Mouse (Mus musculus) small intestine, adult 2 months (tissue): Measurements from ENCODE around the gene Cpm. TPM values are rescaled to one million over a fixed set of nuclear protein-coding genes. Genes with fewer than 3 reads are reported as not detected.

ENCODE experiments used
- H3K27ac ChIP-seq: fragments of 200-500 bp; 2 replicates; pipeline ENCODE4 v1.5.1; 2012; ENCODE audit warnings: low read depth, low read length, control low read depth, inconsistent platforms; ENCODE audit not compliant: insufficient read depth
- H3K27me3 ChIP-seq: fragments of 200-500 bp; 2 replicates; pipeline ENCODE4 v1.6.1; 2012; ENCODE audit warnings: mild to moderate bottlenecking, moderate library complexity, low read length, inconsistent platforms; ENCODE audit not compliant: control insufficient read depth, insufficient read depth
- H3K36me3 ChIP-seq: fragments of 200-500 bp; 2 replicates; pipeline ENCODE4 v1.6.1; 2012; ENCODE audit warnings: mild to moderate bottlenecking, low read length, control low read depth, inconsistent platforms; ENCODE audit not compliant: control insufficient read depth, insufficient read depth
- H3K4me1 ChIP-seq: fragments of 200-500 bp; 2 replicates; pipeline ENCODE4 v1.6.1; 2012; ENCODE audit warnings: low read length, inconsistent platforms, mixed read lengths; ENCODE audit not compliant: control insufficient read depth, insufficient read depth, insufficient read length
- H3K4me3 ChIP-seq: fragments of 200-500 bp; 2 replicates; pipeline ENCODE4 v1.5.1; 2012; ENCODE audit warnings: low read depth, mild to moderate bottlenecking, control low read depth, inconsistent platforms, low read length, moderate library complexity
- CTCF ChIP-seq: fragments of 200-500 bp; IDR thresholded peaks from 2 replicates; pipeline ENCODE4 v1.5.1; 2012; ENCODE audit warnings: low read depth, mild to moderate bottlenecking, control low read depth, inconsistent platforms, low read length, moderate library complexity, mixed read lengths; ENCODE audit not compliant: insufficient replicate concordance, insufficient read length; ENCODE audit errors: extremely low read depth
- POLR2A ChIP-seq: fragments of 200-500 bp; IDR thresholded peaks from 2 replicates; pipeline ENCODE4 v1.6.1; 2012; ENCODE audit warnings: low read depth, mild to moderate bottlenecking, control low read depth, inconsistent platforms, low read length, moderate library complexity
- WGBS: fragments of 180-500 bp; shearing (Covaris S2); methylation state at CpG from one replicate; pipeline ENCODE4 v1.1.7; 2018; 5-methylcytosine and 5-hydroxymethylcytosine counted together
- polyA plus RNA-seq: library from polyadenylated mRNA; depleted of rRNA; stranded (reverse); fragments of >200 nt; gene quantifications from 2 replicates; pipeline ENCODE4 v1.2.3, GENCODE M21; 2012

Cpm gene
- polyA plus RNA-seq, 1 experiment = 13.8 TPM

DNA sequence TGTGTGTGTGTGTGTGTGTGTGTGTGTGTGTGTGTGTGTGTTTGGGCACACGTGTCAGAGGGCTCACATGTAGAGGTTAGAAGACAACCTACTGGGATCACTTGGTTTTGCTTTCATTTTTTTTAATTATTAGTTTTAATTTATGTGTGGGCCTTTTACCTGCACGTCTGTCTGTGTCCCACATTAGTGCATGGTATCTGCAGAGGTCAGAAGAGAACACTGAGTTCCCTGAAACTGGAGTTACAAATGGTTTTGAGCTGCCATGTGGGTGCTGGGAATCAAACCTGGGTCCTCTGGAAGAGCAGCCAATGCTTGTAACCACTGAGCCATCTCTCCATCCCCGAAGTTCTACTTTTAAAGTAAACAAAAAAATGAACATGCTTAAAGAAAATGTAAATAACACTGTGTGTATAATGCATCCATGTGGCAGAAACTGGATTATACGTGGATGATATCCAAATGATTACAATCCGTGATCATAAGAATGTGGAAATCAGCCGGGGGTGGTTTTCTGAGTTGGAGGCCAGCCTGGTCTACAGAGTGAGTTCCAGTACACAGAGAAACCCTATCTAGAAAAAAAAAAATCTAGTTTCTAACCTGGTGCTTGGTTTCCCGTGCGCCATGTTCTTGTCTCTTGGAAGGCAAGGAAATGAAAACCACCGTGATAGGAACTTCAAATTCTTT is 37.8 kb downstream of the Cpm start:
- peaks cover 5% of the 10 kb centered on the region; the same call in 1 of the 2 replicates for H3K36me3 ChIP-seq
- no peak for TF ChIP-seq CTCF
- no peak for TF ChIP-seq POLR2A
- no peak overlapping the region for H3K27ac ChIP-seq
- H3K4me1 ChIP-seq = peaks cover 8% of the 10 kb centered on the region; the same call in 1 of the 2 replicates
- 90% methylated on average over 9 of the region's 9 CpGs for WGBS
- no peak overlapping the region for H3K4me3 ChIP-seq
- H3K27me3 ChIP-seq = no peaks in the 10 kb centered on the region

DNA sequence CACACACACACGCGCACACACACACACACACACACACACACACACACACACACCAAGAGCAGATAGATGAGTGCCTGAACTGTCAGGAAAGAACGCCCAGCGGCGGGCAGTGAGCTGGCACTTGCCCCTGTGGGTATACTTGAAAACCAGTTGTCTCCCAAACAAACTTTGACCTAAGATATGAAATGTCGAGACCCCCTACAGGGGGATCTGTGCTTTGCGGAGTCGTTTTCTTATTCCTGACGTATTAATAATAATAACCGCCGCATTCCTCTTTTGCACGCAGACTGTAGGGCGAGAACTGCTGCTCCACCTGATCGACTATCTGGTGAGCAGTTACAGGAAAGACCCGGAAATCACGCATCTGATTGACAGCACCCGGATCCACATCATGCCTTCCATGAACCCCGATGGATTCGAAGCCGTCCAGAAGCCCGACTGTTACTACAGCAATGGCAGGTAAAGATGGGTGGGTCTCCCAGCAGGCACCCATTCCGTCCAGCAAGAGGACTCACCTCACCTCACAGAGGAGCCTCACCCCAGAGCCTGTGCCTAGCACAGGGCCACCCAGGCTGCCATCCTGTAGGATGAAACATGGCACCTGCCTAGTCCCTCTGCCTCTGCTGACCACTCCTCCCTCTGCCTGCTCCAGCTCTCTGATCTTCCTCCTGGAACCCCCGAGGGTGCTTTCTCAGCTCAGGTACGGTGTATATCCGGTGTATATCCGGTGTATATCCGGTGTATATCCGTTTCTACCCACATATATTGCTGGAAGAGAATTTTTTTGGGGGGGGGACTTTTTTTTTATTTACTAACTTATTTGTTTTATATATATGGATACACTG is 38.6 kb downstream of the Cpm start:
- no peak overlapping the region for H3K4me3 ChIP-seq
- H3K36me3 ChIP-seq = peaks cover 5% of the 10 kb centered on the region; the same call in 1 of the 2 replicates
- 95% methylated on average over 28 of the region's 28 CpGs for WGBS
- TF ChIP-seq CTCF (no peak), POLR2A (no peak)
- no peaks in the 10 kb centered on the region for H3K27me3 ChIP-seq
- peaks cover 8% of the 10 kb centered on the region for H3K4me1 ChIP-seq
- H3K27ac ChIP-seq = no peak overlapping the region

DNA sequence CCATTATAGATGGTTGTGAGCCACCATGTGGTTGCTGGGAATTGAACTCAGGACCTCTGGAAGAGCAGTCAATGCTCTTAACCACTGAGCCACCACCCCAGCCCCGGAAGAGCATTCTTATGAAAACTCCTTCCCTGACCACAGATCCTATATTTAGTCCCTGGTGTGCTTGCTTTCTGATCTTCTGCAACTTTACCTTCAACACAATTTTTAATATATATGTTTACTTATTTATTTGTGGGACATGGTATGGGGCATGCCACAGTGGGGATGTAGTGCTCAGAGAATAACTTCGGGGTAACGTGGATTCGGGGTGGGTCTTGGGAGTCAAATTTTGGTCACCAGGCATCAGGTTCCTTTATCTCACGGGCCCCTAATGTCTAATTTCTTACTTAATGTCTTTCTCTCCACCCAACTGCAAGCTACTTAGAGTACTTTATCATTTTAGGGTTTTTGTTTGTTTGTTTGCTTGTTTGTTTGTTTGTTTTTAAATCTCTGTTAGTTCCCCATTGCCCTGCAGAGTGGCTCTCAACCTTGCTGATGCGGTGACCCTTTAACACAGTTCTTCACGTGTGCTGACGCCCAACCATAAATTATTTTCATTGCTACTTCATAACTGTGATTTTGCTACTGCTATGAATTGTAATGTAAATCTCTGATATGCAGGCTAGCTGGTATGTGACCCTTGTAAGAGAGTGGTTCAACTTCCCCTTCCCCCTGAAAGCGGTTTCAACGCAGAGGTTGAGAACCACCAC is 39.4 kb downstream of the Cpm start:
- peaks cover 8% of the 10 kb centered on the region for H3K4me1 ChIP-seq
- peak overlapping the region; percentile 60 for H3K27ac ChIP-seq
- no peak overlapping the region for H3K4me3 ChIP-seq
- H3K36me3 ChIP-seq = peaks cover 5% of the 10 kb centered on the region; the same call in 1 of the 2 replicates
- TF ChIP-seq CTCF (no peak), POLR2A (no peak)
- no peaks in the 10 kb centered on the region for H3K27me3 ChIP-seq
- WGBS = 70% methylated on average over 10 of the region's 10 CpGs

- 25% methylated on average over 10 of the region's 10 CpGs for WGBS
- H3K4me3 ChIP-seq = no peak overlapping the region
- no peaks in the 10 kb centered on the region for H3K27me3 ChIP-seq
- H3K36me3 ChIP-seq = peaks cover 5% of the 10 kb centered on the region; the same call in 1 of the 2 replicates
- peak overlapping the region; percentile 68 for H3K27ac ChIP-seq
- H3K4me1 ChIP-seq = peaks cover 8% of the 10 kb centered on the region
- no peak for TF ChIP-seq CTCF
- no peak for TF ChIP-seq POLR2A
Observed at GRCm38 (mm10) chr10:117669449-117670090, 40.3 kb downstream of the Cpm start.

- no peak overlapping the region for H3K4me3 ChIP-seq
- H3K27me3 ChIP-seq = no peaks in the 10 kb centered on the region
- WGBS = 82% methylated on average over 3 of the region's 3 CpGs
- H3K27ac ChIP-seq = peak overlapping the region; percentile 68
- peaks cover 5% of the 10 kb centered on the region; the same call in 1 of the 2 replicates for H3K36me3 ChIP-seq
- peaks cover 8% of the 10 kb centered on the region for H3K4me1 ChIP-seq
- TF ChIP-seq CTCF (no peak), POLR2A (no peak)
Observed at GRCm38 (mm10) chr10:117670092-117670491, 40.8 kb downstream of the Cpm start.

DNA sequence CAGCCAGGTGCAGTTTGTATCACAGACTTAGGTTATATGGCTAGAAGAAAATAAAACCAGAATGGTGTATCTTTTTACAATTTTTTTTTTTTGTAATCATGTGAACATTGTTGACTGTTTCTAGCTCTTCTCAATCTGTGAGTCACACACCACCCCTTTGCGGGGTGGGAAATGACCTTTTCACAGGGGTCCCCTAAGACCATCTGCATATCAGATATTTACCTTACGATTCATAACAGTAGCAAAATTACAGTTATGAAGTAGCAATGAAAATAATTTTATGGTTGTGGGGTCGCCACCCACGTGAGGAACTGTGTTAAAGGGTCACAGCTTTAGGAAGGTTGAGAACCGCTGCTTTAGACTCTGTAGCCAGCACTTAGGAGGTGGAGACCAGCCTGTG is 41.5 kb downstream of the Cpm start:
- TF ChIP-seq POLR2A (no peak), CTCF (no peak)
- peaks cover 4% of the 10 kb centered on the region for H3K4me1 ChIP-seq
- WGBS = 75% methylated on average over 5 of the region's 5 CpGs
- H3K36me3 ChIP-seq = peaks cover 5% of the 10 kb centered on the region; the same call in 1 of the 2 replicates
- no peak overlapping the region for H3K4me3 ChIP-seq
- no peaks in the 10 kb centered on the region for H3K27me3 ChIP-seq
- no peak overlapping the region for H3K27ac ChIP-seq
